Mouse (Mus musculus) erythroblast, embryonic 14.5 days (primary cell): ENCODE data around the gene Espnl. TPM values are rescaled to one million over a fixed set of nuclear protein-coding genes. Genes with fewer than 3 reads are reported as not detected.

Experiments used
- H3K27me3 ChIP-seq: 2 replicates; pipeline ENCODE4 v1.6.1; 2012; ENCODE audit warnings: inconsistent platforms; ENCODE audit not compliant: control insufficient read depth
- H3K36me3 ChIP-seq: 2 replicates; pipeline ENCODE4 v1.6.1; 2012; ENCODE audit warnings: mild to moderate bottlenecking, inconsistent platforms; ENCODE audit not compliant: control insufficient read depth
- H3K4me1 ChIP-seq: 2 replicates; pipeline ENCODE4 v1.6.1; 2012; ENCODE audit warnings: inconsistent platforms; ENCODE audit not compliant: control insufficient read depth
- H3K4me3 ChIP-seq: replicated peaks from 2 replicates; pipeline ENCODE3; 2012; ENCODE audit warnings: moderate library complexity, mild to moderate bottlenecking, inconsistent platforms
- H3K9me3 ChIP-seq: 2 replicates; pipeline ENCODE4 v1.6.1; 2012; ENCODE audit warnings: low read length, inconsistent platforms, mixed read lengths; ENCODE audit not compliant: control insufficient read depth
- GATA1 ChIP-seq: IDR thresholded peaks from 2 replicates; pipeline ENCODE4 v1.6.1; 2012; ENCODE audit warnings: low read length, inconsistent platforms, mixed read lengths
- TAL1 ChIP-seq: IDR thresholded peaks from 3 replicates; pipeline ENCODE4 v1.6.1; 2012; ENCODE audit warnings: low read length, inconsistent platforms, mixed read lengths
- polyA plus RNA-seq: library from polyadenylated mRNA; stranded (reverse); fragments of >175 nt; gene quantifications from 2 replicates; pipeline ENCODE4 v1.2.3, GENCODE M21; 2012

Espnl gene
- polyA plus RNA-seq, 1 experiment: 0.01 TPM

GRCm38 (mm10) chr1:91366215-91367108, 44.6 kb downstream of the Espnl start, which contains the start of gene Erfe:
Gene Erfe (plus strand): TSS chr1:91366430.
- peaks cover 8% of the 10 kb centered on the region for H3K9me3 ChIP-seq
- H3K27me3 ChIP-seq: no peaks in the 10 kb centered on the region; the same call in none of the 2 replicates
- H3K36me3 ChIP-seq: peaks cover 45% of the 10 kb centered on the region
- peaks cover 62% of the 10 kb centered on the region for H3K4me1 ChIP-seq
- TF ChIP-seq TAL1 (no peak), GATA1 (no peak)
- H3K4me3 ChIP-seq: peak within 1 kb of the TSS; percentile 84

GRCm38 (mm10) chr1:91367295-91367694, 45.4 kb downstream of the Espnl start:
- peaks cover 70% of the 10 kb centered on the region for H3K4me1 ChIP-seq
- peaks cover 53% of the 10 kb centered on the region for H3K36me3 ChIP-seq
- H3K4me3 ChIP-seq: peak overlapping the region; percentile 84
- H3K9me3 ChIP-seq: peaks cover 6% of the 10 kb centered on the region
- TF ChIP-seq GATA1: no peak
- no peak for TF ChIP-seq TAL1
- H3K27me3 ChIP-seq: no peaks in the 10 kb centered on the region; the same call in none of the 2 replicates

- H3K4me1 ChIP-seq: peaks cover 91% of the 10 kb centered on the region
- TF ChIP-seq GATA1: no peak
- no peak for TF ChIP-seq TAL1
- H3K36me3 ChIP-seq: peaks cover 74% of the 10 kb centered on the region
- H3K4me3 ChIP-seq: no peak overlapping the region
- H3K27me3 ChIP-seq: no peaks in the 10 kb centered on the region; the same call in 1 of the 2 replicates
- H3K9me3 ChIP-seq: peaks cover 4% of the 10 kb centered on the region; the same call in 1 of the 2 replicates
These were observed 47.5 kb downstream of the Espnl start for GRCm38 (mm10) chr1:91369408-91369807.

- Histone ChIP-seq H3K9me3 (no peaks in the 10 kb centered on the region), H3K4me1 (peaks cover 97% of the 10 kb centered on the region), H3K4me3 (no peak overlapping the region), H3K27me3 (no peaks in the 10 kb centered on the region; the same call in 1 of the 2 replicates), H3K36me3 (peaks cover 81% of the 10 kb centered on the region)
- TF ChIP-seq GATA1: no peak
- TF ChIP-seq TAL1: no peak
These were observed 48.2 kb downstream of the Espnl start for GRCm38 (mm10) chr1:91370055-91370454.

GRCm38 (mm10) chr1:91373414-91373835, 51.5 kb downstream of the Espnl start:
- Histone ChIP-seq H3K27me3 (no peaks in the 10 kb centered on the region), H3K4me3 (no peak overlapping the region), H3K9me3 (no peaks in the 10 kb centered on the region), H3K4me1 (peaks cover 72% of the 10 kb centered on the region), H3K36me3 (peaks cover 100% of the 10 kb centered on the region)
- peak; percentile 58 for TF ChIP-seq GATA1
- peak; percentile 37; the same call in 1 of the 3 replicates for TF ChIP-seq TAL1

DNA sequence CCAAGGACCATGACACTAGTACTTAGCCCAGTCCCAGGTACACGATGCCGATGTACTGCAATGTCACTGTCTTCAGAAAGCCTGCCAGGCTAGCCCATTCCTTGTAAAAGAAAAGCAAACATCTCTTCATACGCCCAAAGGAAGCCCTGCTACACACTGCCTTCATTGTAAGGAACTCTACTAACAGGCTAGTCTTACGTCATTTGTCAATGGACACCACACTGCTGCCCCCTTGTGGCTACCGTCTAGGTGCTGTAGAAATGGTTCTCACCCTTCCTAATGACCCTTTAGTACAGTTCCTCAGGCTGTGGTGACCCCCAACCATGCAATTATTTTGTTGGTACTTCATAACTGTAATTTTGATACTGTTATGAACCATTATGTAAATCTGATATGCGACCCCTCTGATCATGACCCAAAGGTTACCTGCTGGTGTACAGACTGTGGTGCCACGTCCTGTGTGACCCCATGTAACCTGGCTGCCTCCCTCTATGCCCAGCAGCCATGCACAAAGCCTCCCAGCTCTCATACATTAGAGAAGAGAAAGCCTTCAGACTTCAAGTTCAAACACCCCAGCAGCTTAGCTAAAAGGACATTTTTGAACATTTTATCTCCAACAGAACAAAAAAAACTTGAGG, 58.7 kb downstream of the Espnl start:
- H3K4me3 ChIP-seq: no peak overlapping the region
- no peak for TF ChIP-seq TAL1
- no peak for TF ChIP-seq GATA1
- no peaks in the 10 kb centered on the region for H3K27me3 ChIP-seq
- peaks cover 7% of the 10 kb centered on the region for H3K4me1 ChIP-seq
- peaks cover 96% of the 10 kb centered on the region for H3K36me3 ChIP-seq
- H3K9me3 ChIP-seq: no peaks in the 10 kb centered on the region

- Histone ChIP-seq H3K4me1 (peaks cover 3% of the 10 kb centered on the region; the same call in 1 of the 2 replicates), H3K36me3 (peaks cover 95% of the 10 kb centered on the region), H3K4me3 (no peak overlapping the region), H3K9me3 (no peaks in the 10 kb centered on the region), H3K27me3 (no peaks in the 10 kb centered on the region)
- TF ChIP-seq GATA1 (no peak), TAL1 (no peak)
These were observed 59.2 kb downstream of the Espnl start for GRCm38 (mm10) chr1:91381091-91381471.

DNA sequence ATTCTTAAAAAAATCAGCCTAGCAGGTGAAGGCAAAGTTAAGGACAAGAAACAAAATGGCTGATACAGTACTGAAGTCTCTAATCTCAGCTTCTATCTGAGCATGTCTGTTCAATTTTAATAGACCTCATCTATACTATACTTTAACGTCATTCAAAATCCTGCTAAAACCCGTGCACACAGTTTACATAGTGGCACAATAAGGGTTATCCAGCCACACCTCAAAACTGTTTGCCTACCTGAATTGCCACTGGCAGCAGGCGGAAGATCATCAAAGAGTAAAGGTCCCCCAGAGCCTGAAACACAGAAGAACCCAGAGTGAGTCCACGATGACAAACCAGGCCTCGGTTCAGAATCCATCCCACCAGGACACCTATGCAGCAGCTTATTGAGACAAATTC, 68.5 kb downstream of the Espnl start:
- H3K4me1 ChIP-seq: peaks cover 7% of the 10 kb centered on the region
- no peak overlapping the region for H3K4me3 ChIP-seq
- TF ChIP-seq GATA1 (no peak), TAL1 (no peak)
- peaks cover 97% of the 10 kb centered on the region for H3K36me3 ChIP-seq
- no peaks in the 10 kb centered on the region for H3K27me3 ChIP-seq
- no peaks in the 10 kb centered on the region for H3K9me3 ChIP-seq

- H3K4me3 ChIP-seq: peak overlapping the region; percentile 85
- peaks cover 4% of the 10 kb centered on the region for H3K27me3 ChIP-seq
- no peaks in the 10 kb centered on the region for H3K9me3 ChIP-seq
- peaks cover 36% of the 10 kb centered on the region for H3K4me1 ChIP-seq
- H3K36me3 ChIP-seq: peaks cover 48% of the 10 kb centered on the region
- TF ChIP-seq GATA1 (no peak), TAL1 (no peak)
These were observed 76.0 kb downstream of the Espnl start for GRCm38 (mm10) chr1:91397927-91398259.

Other genes starting within 250 kb of the Espnl start
- not detected in 2 replicates for gene Rbm44, start 177.0 kb upstream of the Espnl start, polyA plus RNA-seq
- gene Ramp1, start 142.3 kb upstream of the Espnl start, polyA plus RNA-seq: 0.04 TPM in 2 replicates
- 3.7 and 3.8 TPM in 2 replicates for gene Ube2f, start 71.8 kb upstream of the Espnl start, polyA plus RNA-seq
- 2.6 and 3.3 TPM in 2 replicates for gene Scly, start 23.7 kb upstream of the Espnl start, polyA plus RNA-seq
- gene Klhl30, start 28.9 kb downstream of the Espnl start, polyA plus RNA-seq: not detected in 2 replicates
- 2.2 and 2.4 TPM in 2 replicates for gene Erfe, start 44.4 kb downstream of the Espnl start, polyA plus RNA-seq
- 5.3 and 6.5 TPM in 2 replicates for gene Ilkap, start 76.7 kb downstream of the Espnl start, polyA plus RNA-seq
- 0.80 and 1.3 TPM in 2 replicates for gene Hes6, start 92.0 kb downstream of the Espnl start, polyA plus RNA-seq
- gene Per2, start 137.2 kb downstream of the Espnl start, polyA plus RNA-seq: 0.04 and 0.05 TPM in 2 replicates
- gene Traf3ip1, start 172.6 kb downstream of the Espnl start, polyA plus RNA-seq: 0.40 and 0.45 TPM in 2 replicates
- 0.63 and 3.0 TPM in 2 replicates for gene Asb1, start 218.5 kb downstream of the Espnl start, polyA plus RNA-seq